21 mouse cellular contexts compared by ENCODE assay signal in the genomic region with DNA sequence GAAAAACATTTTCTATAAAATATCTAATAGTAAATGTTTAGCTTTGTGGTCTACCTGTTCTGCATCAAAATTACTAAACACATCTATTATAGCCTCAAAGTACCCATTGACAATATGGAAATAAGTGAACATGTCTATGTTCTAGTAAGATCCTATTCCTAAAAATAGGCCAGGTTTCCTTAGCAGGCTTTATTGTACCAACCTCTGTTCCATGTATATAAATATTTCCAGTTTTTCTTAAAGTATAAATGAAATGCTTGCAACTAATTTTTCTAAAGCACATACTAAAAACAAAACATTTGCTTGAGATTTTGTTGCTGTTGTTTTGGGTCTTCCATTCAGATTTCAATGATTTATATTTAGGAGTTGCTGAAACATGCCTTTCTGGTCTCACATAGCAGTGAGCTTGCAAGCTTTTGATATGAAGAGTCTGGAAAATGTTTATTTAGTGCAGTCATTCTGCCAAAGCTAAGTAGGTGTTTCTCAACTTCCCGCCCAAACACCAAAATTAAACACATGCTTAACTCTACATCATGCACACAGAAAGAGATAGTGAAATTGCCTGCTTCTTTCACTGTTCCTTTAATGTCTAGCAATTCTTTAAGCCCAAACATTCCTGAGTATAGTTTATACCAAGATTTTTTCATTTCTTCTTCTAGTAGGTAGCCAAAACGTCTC.
"Had no signal": no experiment of that assay in that cellular context is flagged by ENCODE, and none has a peak within 500 bp of the region (broad histone marks: within the 10 kb centered on the region; RNA-seq: fewer than 3 reads in every experiment).

No protein-coding gene starts in this region.

- H3K4me3 ChIP-seq: layer of hippocampus, adult 2 months; limb, embryonic 10.5 days; limb, embryonic 13.5 days; liver, embryonic 12.5 days; liver, embryonic 15.5 days; neural tube, embryonic 12.5 days; neural tube, embryonic 15.5 days; stomach, embryonic 15.5 days had no signal

- H3K27ac ChIP-seq: kidney, postnatal 0 days; layer of hippocampus, adult 2 months; limb, embryonic 10.5 days; limb, embryonic 13.5 days; liver, embryonic 12.5 days; liver, embryonic 15.5 days; neural tube, embryonic 12.5 days; neural tube, embryonic 15.5 days; stomach, embryonic 15.5 days had no signal

- H3K36me3 ChIP-seq: limb, embryonic 10.5 days; limb, embryonic 13.5 days; liver, embryonic 12.5 days; liver, embryonic 15.5 days; neural tube, embryonic 12.5 days; neural tube, embryonic 15.5 days; stomach, embryonic 15.5 days had no signal

- ATAC-seq: intestine, embryonic 16.5 days; liver, embryonic 12.5 days had no signal

- H3K27me3 ChIP-seq: limb, embryonic 13.5 days; liver, embryonic 12.5 days; liver, embryonic 15.5 days; neural tube, embryonic 12.5 days; neural tube, embryonic 15.5 days; stomach, embryonic 15.5 days had no signal

- H3K4me2 ChIP-seq: limb, embryonic 13.5 days; liver, embryonic 12.5 days; liver, embryonic 15.5 days; midbrain, embryonic 11.5 days; neural tube, embryonic 12.5 days; neural tube, embryonic 15.5 days; stomach, embryonic 15.5 days had no signal

- H3K4me1 ChIP-seq: liver, embryonic 12.5 days; liver, embryonic 15.5 days; neural tube, embryonic 12.5 days; neural tube, embryonic 15.5 days; stomach, embryonic 15.5 days had no signal

- DNase-seq: kidney, adult 18-20 months; kidney, postnatal 25 days; layer of hippocampus, adult 9-11 months; liver; midbrain, embryonic 14.5 days; right cerebral cortex, adult 18-20 months; right cerebral cortex, postnatal 14 days; right cerebral cortex, postnatal 4 days; thymus, adult 18-20 months; thymus, postnatal 36 days had no signal

- H3K9me3 ChIP-seq: limb, embryonic 10.5 days; limb, embryonic 13.5 days; liver, embryonic 12.5 days; liver, embryonic 15.5 days; neural tube, embryonic 12.5 days; neural tube, embryonic 15.5 days; stomach, embryonic 15.5 days had no signal

- H3K9ac ChIP-seq: limb, embryonic 13.5 days; liver, embryonic 12.5 days; liver, embryonic 15.5 days; neural tube, embryonic 12.5 days; neural tube, embryonic 15.5 days; stomach, embryonic 15.5 days had no signal
